Mouse (Mus musculus) lung, adult 10 weeks (tissue): ENCODE measurements around the gene Ndufa6. TPM values are rescaled to one million over a fixed set of nuclear protein-coding genes. Genes with fewer than 3 reads are reported as not detected.

Experiments used
- polyA plus RNA-seq: library from polyadenylated mRNA; stranded (reverse); fragments of 350-450 nt; fragmentation: Illumina TruSeq; extraction: RNeasy Lipid Tissue Mini Kit (QIAGEN cat#74804); gene quantifications from one replicate; pipeline ENCODE4 v1.2.3, GENCODE M21; 2014; ENCODE audit warnings: low read depth, low replicate concordance; ENCODE audit not compliant: insufficient read depth

Gene Ndufa6
- polyA plus RNA-seq = 285 TPM

DNA sequence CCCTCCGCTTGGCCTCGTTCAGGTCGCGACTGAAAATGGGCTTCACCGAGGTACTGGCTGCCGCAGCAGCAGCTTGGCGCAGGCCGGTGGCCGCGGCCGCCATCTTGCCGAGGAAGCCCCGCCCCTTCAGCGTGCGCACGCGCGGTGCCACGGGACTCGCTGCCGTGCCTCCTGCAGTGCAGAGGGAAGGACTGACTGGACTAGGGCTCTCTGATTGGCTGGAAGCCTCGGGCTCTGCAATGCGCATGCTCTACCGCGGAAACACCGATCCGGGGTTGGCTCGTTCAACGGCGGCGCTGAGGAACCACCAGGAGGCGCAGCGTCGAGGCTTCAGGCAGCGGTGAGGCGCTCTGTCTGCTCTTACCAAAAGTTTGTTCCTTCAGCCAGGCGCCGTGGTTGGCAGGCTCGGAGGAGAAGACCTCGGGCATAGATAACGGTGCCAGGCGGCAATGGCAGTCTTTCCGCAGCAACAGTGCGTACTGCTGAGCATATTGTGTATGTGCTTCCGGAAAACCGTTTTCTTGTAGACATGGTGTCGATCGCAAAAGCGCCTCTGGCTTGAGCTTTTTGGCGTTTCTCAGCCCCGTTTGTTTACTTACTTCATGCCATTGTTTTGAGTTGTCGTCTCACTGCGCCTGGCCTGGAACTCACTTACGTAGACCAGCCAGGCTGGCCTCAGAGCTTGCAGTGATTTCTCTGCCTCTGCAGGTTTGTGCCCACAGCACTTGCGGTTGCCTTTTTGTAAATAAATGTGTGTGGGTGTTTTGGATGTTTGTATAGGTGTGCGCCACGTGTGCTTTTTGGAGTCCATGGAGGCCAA lies at the start of gene Ndufa6:
Gene Ndufa6 (minus strand): TSS at position 197 of the 820 bp plus-strand sequence.

DNA sequence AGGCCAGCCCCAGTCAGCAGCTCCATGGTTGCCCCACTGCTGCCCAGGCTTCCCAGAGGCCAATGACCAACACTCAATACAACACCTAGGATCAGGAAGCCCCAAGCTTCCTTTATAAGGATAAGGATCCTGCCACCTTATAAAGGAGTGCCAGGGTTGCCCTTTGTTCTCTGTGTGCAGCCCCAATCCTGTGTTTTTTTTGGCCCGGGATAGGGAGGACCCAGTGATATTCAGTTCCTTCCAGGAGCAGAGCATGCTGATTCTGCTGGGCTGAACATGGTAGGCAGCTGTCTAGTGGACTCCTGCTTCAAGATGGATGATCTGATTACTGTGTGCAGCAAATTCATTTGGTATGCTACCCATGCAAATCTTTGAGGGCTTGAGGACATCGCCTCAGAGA lies 39.8 kb upstream of the Ndufa6 start, which contains the start of gene Cyp2d11:
Gene Cyp2d11 (minus strand): TSS at position 101 of the 400 bp plus-strand sequence.

DNA sequence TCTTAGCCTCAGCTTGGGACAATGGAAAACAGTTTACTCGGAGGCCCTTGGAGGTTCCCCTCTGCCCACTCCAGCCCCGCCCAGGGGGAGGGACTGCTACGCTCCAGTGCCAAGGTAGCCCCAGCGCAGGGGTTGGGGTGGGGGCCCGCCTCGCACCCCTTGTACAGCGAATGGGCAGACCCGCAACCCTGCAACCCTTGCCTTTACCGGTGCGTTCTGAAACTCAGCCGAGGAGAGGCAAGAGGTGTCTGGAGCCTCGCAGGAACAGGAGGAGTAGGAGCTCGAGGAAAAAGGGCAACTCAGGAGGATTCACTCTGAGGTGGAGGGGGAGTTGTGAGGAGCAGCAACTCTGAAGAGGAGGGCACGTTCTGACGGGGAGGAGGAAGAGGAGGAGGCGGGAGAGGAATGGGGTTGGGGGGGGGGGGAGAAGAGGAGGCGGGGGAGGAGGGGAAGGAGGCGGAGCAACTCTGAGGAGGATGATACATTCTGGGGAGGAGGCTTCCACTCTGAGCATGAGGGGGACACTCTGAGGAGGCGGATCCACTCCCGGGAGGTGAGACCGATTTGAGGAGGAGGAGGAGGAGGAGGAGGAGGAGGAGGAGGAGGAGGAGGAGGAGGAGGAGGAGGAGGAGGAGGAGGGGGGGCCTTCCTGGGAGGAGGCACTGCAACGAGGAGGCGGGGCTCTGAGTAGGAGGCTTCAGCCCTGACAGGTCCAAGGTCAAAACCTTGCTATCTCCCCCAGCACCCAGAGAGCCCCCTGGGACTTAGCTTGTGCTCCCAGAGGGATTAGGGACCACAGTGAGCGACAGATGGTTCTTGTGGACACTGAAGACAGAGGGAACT lies 26.0 kb upstream of the Ndufa6 start, which contains the start of gene Cyp2d22:
Gene Cyp2d22 (minus strand): TSS at position 390 of the 843 bp plus-strand sequence.

DNA sequence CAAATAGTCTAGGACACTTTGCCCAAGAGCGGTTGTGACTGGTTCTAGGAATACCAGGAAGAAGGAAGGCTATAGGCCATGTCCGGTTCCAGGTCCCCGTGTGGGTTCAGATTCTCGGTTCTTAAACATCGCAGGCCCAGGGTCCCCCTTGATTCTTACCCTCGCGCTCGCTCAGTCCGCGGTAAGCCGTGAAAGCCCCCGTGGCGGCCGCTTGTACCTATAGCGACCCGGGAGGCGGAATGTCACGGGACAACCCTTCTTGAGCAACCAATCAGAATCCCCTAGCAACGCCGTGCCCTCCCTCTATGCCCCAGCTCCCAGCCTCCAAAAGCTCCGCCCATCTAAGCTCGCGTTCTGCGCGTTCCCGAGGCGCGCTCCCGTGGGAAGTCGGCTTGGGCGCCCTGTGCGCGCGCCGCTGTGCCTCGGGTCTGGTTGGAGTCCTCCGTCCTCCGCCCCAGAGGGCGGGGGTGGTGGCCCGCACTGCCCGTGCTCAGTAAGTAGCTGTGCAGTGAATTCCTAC lies 15.5 kb downstream of the Ndufa6 start, which contains the start of the genes Naga, Pheta2 and Smdt1:
Gene Naga (minus strand): TSS at position 333 of the 520 bp plus-strand sequence.
Gene Pheta2 (plus strand): TSS at position 350 of the 520 bp plus-strand sequence.
Gene Smdt1 (plus strand): TSS at position 367 of the 520 bp plus-strand sequence.

Other genes with a start within 250 kb of the Ndufa6 start
- gene Ccdc134, start 226.4 kb downstream of the Ndufa6 start, polyA plus RNA-seq = 10.0 TPM
- gene Srebf2, start 207.1 kb downstream of the Ndufa6 start, polyA plus RNA-seq = 45.6 TPM
- gene Shisa8, start 141.5 kb downstream of the Ndufa6 start, polyA plus RNA-seq = not detected
- gene Tnfrsf13c, start 130.0 kb downstream of the Ndufa6 start, polyA plus RNA-seq = 5.0 TPM
- not detected for gene Cenpm, start 109.6 kb downstream of the Ndufa6 start, polyA plus RNA-seq
- not detected for gene 1500009C09Rik, start 101.9 kb downstream of the Ndufa6 start, polyA plus RNA-seq
- 0.72 TPM for gene Sept3, start 79.4 kb downstream of the Ndufa6 start, polyA plus RNA-seq
- not detected for gene Wbp2nl, start 55.4 kb downstream of the Ndufa6 start, polyA plus RNA-seq
- gene Naga, start 15.4 kb downstream of the Ndufa6 start, polyA plus RNA-seq = 62.8 TPM
- 1.3 TPM for gene Pheta2, start 15.4 kb downstream of the Ndufa6 start, polyA plus RNA-seq
- 231 TPM for gene Smdt1, start 15.4 kb downstream of the Ndufa6 start, polyA plus RNA-seq
- 29.1 TPM for gene Cyp2d22, start 25.9 kb upstream of the Ndufa6 start, polyA plus RNA-seq
- gene Cyp2d11, start 39.7 kb upstream of the Ndufa6 start, polyA plus RNA-seq = not detected
- gene Cyp2d10, start 52.9 kb upstream of the Ndufa6 start, polyA plus RNA-seq = not detected
- not detected for gene Cyp2d9, start 79.1 kb upstream of the Ndufa6 start, polyA plus RNA-seq
- not detected for gene Cyp2d12, start 200.8 kb upstream of the Ndufa6 start, polyA plus RNA-seq